Mouse (Mus musculus): ENCODE results near the gene Prmt9.
A peak's percentile ranks its signal among the peaks of the same experiment; 100 is the strongest.

The Prmt9 gene

DNA sequence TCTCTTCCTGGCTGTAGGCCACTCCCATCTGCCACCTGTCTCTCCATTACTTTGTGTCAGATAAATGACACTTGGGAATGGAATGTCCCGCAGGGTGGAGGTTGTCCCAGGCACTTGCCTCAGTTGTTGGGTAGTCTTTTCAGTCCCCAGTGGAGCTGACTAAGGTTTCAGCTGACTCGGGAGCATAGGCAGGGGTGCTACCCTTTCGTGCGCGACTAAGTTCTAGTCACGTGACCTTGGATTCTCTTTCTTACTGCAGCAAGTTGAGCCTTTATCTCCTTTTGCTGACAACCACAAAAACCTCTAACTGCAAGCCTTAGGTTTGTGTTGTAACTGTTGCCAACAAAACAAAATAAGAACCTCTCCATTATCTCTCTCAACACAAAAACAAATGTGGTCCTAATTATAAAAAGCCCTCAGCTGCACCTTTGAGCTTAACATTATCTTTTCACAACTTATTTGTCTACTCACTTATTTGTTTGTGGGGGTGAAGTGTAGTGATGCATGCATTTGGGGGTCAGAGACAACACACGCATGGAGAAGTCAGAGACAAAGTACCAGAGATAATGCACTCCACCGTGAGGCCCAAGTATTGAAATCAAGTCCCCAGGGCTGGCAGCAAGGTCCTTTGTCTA, 14.7 kb upstream of the Prmt9 start:
- DNase-seq: no peak

DNA sequence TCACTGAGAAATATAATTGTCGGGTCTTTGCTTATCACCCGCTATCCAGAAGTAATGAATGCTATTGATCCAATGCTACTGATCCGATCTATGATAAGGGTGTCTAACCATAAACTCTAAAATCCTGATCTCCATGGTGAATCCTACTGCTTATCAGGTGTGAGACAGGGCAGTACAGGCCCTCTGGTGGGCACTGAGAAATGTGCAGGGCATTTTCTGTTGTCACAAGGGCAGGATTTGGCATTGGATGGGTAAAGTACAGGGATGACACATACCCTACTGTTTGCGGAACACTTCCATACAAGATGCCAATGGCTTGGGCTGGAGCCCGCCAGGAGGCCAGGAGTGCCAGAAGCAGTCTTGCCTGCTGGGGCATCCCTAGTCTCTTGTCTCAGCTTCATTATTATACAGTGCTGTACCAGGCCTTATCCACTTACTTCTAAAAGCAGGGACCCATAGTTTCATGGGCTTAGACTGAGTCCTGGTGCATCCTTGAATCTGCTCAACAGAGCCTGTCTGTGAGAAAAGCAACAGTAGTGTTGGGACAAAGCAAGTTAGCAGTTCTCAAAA, 14.1 kb upstream of the Prmt9 start:
- DNase-seq: peak; percentile 84 to 87

- DNase-seq: no peak
Measured at GRCm38 (mm10) chr8:77536821-77537220, 12.4 kb upstream of the Prmt9 start.

DNA sequence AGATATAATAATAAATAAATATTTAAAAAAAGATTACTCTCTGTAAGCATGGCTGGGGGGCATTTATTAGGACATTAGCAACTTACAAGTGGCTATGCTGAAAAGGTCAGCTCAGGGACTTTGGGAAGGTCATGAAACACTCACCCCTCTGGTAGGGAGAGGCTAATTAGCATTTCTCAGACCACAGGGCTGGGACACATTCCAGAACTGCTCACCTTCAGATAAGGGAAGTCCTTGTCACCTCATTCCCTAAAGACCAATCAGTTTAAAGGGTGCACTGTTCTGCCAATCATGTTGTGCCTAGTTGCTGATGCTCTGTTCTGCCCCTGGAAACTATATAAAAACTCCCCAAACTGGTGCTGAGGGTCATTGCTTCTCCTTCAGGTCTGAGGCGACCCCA, 10.9 kb upstream of the Prmt9 start:
- no peak for DNase-seq

GRCm38 (mm10) chr8:77543152-77543777, 5.9 kb upstream of the Prmt9 start:
- DNase-seq: no peak

GRCm38 (mm10) chr8:77544428-77544827, 4.8 kb upstream of the Prmt9 start:
- no peak for DNase-seq

GRCm38 (mm10) chr8:77545616-77546015, 3.6 kb upstream of the Prmt9 start:
- no peak for DNase-seq

DNA sequence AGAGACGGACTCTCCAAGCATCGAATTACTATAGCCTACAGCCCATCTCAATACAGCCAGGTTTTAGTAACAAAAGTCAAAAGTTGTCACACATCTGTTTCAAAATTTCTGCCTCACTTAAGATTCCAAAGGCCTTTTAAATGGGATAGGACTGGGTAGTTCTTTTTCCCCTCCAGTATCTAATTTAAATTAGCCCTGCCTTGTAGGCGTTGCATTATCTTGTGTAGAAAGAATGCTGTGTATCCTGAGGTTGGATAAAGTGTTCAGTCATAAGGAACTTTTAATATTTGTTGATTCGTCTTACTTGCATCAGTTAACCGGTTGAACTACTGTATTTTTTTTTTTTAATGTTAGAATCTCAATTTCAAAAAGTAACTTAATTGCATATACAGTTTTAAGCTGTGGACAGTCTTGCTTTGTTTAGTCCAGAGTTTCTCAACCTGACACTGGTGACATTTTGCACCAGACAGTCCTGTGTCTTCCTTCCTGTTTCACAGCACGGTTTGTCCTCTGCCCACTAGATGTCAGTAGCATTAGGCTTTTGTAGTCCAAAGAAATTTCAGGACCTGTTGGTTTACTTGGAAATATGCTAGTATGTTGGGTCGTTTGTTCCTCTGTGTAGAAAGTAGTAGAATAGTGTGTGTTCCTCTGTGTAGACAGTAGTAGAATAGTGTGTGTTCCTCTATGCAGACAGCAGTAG, 834 bp downstream of the Prmt9 start:
- DNase-seq: peak; percentile 18 to 50

DNA sequence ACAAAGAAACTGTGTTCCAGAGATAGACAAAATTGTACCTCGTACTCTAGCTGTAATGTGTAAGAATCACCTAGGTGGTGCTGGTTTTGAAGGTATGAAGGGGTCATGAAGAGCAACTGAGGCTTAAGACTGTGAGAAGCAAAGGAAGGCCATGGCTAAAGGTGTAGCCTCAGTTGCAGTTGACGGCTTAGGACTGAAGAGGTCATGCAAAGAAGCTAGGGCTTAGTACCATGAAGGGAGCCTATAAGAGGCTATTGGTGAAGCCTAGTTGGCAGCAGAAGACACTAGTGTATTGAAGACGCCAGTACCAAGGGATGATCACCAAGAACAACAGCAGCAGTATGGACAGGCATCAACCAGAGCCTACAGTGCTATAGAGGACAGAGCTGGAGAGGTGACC, 3.3 kb downstream of the Prmt9 start:
- no peak for DNase-seq

DNA sequence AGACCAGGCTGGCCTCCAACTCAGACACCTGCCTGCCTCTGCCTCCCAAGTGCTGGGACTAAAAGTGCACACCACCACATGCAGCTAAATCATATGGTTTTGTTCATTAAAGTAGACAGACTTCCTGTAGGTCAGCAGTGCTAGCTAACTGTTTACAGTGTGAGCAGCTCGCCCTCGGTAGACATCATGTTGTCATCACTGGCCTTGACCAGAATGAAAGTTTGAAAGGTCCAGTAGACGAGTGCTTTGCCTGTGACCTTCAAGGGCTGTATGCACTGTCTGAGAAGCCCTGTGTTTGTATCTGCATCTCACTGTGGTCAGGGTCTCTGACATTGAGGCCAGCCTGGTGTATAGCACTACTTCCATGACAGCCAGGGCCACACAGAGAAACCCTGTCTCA, 12.2 kb downstream of the Prmt9 start:
- no peak for DNase-seq

- DNase-seq: no peak
Measured at GRCm38 (mm10) chr8:77574229-77574628, 25.0 kb downstream of the Prmt9 start.

DNA sequence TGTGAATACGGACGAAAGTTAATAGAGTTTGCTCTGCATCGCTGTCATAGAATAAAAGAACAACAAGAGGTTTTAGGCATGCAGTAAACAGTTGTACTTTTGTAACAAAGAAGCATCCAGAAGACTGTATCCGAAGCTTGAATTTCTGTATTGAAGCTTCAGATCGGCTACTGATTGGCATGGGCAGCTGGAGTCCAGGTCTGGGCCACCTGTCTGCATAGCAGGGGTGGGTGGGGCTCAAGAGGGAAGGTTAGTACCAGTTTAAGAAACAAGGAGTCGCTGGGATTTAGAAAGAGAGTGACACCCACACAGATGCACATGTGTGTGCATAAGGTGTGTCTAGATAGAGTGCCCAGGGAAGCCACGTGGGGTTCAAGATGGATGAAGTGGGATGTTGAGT, 28.5 kb downstream of the Prmt9 start:
- no peak for DNase-seq

DNA sequence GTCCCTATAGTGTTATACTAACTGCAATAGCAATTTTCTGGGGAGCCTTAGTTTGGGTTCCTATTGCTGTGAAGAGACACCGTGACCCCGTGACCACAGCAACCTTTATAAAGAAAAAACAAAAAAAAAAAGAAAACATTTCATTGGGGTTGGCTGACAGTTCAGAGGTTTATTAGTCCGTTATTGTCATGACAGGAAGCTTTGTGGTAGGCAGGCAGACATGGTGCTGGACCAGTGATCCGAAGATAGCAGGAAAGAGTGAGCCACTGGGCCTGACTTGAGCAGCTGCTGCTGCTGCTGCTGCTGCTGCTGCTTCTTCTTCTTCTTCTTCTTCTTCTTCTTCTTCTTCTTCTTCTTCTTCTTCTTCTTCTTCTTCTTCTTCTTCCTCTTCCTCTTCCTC, 35.0 kb downstream of the Prmt9 start:
- no peak for DNase-seq

DNA sequence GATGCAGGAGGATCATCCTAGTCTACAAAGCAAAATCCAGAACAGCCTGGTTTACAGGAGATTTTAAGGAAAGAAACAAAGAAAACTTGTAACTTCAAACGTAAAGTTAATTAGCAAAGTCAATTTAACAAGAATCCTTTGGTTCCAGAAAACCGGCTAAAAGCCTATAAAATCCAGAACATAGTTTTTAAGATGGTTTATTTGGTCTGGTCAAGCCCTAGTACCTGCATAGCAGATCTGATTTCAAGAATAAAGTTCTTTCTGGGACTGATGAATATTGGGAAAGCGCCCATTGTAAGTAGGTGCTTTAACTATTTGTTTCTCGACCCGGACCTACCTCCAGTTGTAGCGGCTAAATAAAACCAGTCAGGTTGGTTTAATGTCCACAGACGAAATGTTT, 60.4 kb downstream of the Prmt9 start:
- DNase-seq: no peak

GRCm38 (mm10) chr8:77610374-77610969, 61.3 kb downstream of the Prmt9 start, which contains the start of gene Tmem184c:
Gene Tmem184c, minus strand, starts transcription at chr8:77610698.
- peak; percentile 97 to 98 for DNase-seq

GRCm38 (mm10) chr8:77617916-77618315, 68.7 kb downstream of the Prmt9 start:
- DNase-seq: peak in 1 of 2 experiments; percentile 34

DNA sequence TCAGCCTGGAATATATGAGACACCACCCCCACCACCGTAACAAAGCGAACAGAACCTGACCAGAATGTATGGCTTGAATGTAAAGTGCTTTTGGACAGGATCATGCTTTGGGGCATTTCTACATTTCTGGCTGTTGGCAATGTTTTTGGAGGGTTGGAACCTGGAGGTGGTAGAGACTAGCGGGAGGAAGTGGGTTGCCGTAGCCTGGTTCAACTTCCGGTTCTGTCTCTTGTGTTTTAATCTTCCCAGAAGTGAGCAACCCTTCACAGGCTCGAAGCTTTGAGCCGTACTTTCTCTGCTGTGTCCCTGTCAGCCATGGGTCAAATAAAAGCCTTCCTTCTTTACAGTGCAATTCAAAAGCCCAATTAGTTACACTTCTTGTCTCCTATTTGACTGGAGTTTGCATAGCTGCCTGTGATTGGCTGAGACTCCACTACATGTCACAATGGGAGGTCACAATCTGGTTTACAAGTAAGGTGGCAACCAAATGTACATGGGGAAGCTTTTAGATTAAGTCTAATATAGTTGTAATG, 74.5 kb downstream of the Prmt9 start:
- DNase-seq: no peak

DNA sequence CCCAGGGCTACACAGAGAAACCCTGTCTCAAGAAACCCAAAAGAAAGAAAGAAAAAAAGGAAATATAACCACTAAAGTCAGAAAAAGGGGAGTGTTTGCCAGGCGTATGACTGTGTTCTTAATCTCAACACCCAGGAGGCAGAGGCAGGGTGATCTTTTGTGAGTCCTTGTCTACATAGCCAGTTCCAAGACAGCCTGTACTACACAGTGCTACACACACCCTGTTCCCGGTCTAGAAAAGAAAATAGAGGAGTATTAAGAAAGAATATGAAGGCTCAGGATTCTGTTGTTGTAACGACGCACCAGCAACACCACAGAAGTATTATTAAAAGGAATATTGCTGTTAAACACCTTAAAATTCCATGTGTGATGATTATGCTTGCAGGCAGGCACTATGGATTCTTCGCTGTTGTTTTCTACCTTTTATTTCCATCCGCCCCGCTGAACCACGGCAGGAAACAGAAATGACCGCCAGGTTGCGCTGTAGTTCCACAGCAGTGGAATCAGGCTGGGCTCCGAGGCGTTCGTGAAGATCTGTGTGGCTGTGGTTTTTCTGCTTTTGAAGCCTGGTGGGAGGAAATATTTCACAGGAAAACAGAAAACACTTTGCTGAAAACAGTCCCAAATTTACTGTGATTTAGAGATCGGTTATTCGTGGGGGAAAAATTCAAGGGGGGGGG, 80.8 kb downstream of the Prmt9 start:
- peak; percentile 74 to 86 for DNase-seq

DNA sequence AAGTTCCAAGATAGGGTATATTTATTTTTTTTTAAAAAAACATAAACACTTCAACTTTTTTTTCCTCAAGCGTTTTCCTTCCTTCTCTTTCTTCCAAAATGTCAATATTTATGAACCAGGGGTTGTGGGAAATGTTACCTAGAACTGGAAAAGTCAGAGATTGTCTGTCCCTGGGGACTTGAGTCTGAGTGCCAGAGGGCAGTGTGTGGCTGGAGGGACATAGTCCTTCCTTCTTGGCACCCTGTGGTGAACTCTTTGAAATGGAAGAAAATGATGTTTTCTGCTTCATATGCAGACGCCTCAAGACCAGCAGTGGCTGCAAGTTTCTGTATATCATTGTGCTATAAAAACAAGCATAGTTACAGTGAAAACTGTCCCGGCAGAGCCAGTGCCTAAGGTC, 81.5 kb downstream of the Prmt9 start:
- DNase-seq: no peak
